Mouse (Mus musculus) neural tube, embryonic 11.5 days (tissue): ENCODE data around the gene Sars. TPM values are rescaled to one million over a fixed set of nuclear protein-coding genes. Genes with fewer than 3 reads are reported as not detected.

Source experiments
- ATAC-seq: fragments of 200-750 bp; cut with Nextera tagmentation; 2 replicates; pipeline ENCODE4 v1.8.0; 2017; ENCODE audit warnings: moderate number of reproducible peaks, mild to moderate bottlenecking, moderate TSS enrichment, moderate library complexity; ENCODE audit not compliant: insufficient read depth, low FRiP score, low TSS enrichment
- DNase-seq: peaks from one replicate; pipeline ENCODE4 v3.0.0-alpha.2; 2015; ENCODE audit warnings: low spot score
- H3K27ac ChIP-seq: fragments of 300-500 bp; sonication (generic); 2 replicates; pipeline ENCODE4 v1.5.1; 2014; ENCODE audit warnings: low read depth, mild to moderate bottlenecking, low read length
- H3K27me3 ChIP-seq: fragments of 300-500 bp; sonication (generic); 2 replicates; pipeline ENCODE4 v1.6.1; 2014; ENCODE audit warnings: mild to moderate bottlenecking, low read length, mixed read lengths; ENCODE audit not compliant: control insufficient read depth, insufficient read depth
- H3K36me3 ChIP-seq: fragments of 300-500 bp; sonication (generic); 2 replicates; pipeline ENCODE4 v1.6.1; 2014; ENCODE audit warnings: mild to moderate bottlenecking, low read length, moderate library complexity, mixed read lengths; ENCODE audit not compliant: control insufficient read depth, insufficient read depth
- H3K4me1 ChIP-seq: fragments of 300-500 bp; sonication (generic); 2 replicates; pipeline ENCODE4 v1.6.1; 2014; ENCODE audit warnings: low read length, mixed read lengths; ENCODE audit not compliant: control insufficient read depth, insufficient read depth
- H3K4me2 ChIP-seq: fragments of 300-500 bp; sonication (generic); 2 replicates; pipeline ENCODE4 v1.6.1; 2014; ENCODE audit warnings: low read depth, mild to moderate bottlenecking, moderate library complexity
- H3K4me3 ChIP-seq: fragments of 300-500 bp; sonication (generic); 2 replicates; pipeline ENCODE4 v1.5.1; 2014; ENCODE audit warnings: low read depth, low read length
- H3K9ac ChIP-seq: fragments of 300-500 bp; sonication (generic); 2 replicates; pipeline ENCODE4 v1.6.1; 2014; ENCODE audit warnings: mild to moderate bottlenecking, low read length
- H3K9me3 ChIP-seq: fragments of 300-500 bp; sonication (generic); 2 replicates; pipeline ENCODE4 v1.6.1; 2016; ENCODE audit warnings: low read length; ENCODE audit not compliant: control insufficient read depth
- WGBS: fragments of 180-500 bp; shearing (Covaris S2); extraction: QIAGEN DNeasy Blood & Tissue Kit; methylation state at CpG from one replicate; pipeline ENCODE4 v1.1.7; 2014; 5-methylcytosine and 5-hydroxymethylcytosine counted together
- polyA plus RNA-seq: library from polyadenylated mRNA; unstranded; fragments of >200 nt; fragmentation: Nextera tagmentation; extraction: Ambion mirVana; gene quantifications from 2 replicates; pipeline ENCODE4 v1.2.1, GENCODE M21; 2014

The Sars gene
- polyA plus RNA-seq = 214 and 216 TPM in 2 replicates

DNA sequence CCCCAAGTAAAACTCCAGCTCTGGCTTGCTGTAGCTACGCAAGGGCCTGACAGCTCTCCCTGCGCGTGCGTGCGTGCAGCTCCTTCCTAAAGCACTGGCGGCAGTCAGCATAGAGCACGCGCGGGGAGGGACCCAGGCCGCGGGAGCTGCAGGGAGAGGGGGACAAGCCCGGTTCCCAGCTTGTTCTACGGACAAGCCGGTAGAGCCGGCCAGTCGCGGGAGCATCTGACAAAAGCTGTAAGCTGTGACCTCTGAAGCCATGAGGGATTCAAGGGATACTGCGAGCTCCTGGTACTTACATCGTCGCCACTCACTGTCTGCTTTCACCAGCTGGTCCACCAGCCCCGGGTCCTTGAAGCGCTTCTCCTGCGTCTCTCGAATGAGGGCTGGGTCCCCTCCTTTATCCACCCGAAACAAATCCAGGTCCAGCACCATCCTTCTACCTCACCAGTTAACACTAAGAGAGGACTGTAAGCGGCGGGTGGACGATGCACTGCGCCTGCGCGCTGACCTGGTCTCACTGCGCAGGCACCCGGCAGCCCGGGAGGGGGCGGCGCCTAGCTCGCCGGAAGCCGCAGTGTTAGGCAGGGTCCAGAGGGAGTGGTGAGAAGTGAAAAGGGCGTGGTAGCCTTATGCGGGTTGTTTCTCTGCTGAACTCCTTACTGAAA, at the start of gene Sars:
Gene Sars (minus strand): TSS at position 512 of the 668 bp plus-strand sequence.
- no peaks in the 10 kb centered on the region; the same call in 1 of the 2 replicates for H3K36me3 ChIP-seq
- peak within 1 kb of the TSS; percentile 90 for H3K4me3 ChIP-seq
- WGBS = under 1% methylated on average over 41 of the region's 41 CpGs
- ATAC-seq (peak; percentile 96), DNase-seq (peak; percentile 97)
- no peaks in the 10 kb centered on the region for H3K27me3 ChIP-seq
- H3K4me1 ChIP-seq = peaks cover 8% of the 10 kb centered on the region
- H3K4me2 ChIP-seq = peak within 1 kb of the TSS; percentile 92
- H3K27ac ChIP-seq = peak within 1 kb of the TSS; percentile 78
- no peaks in the 10 kb centered on the region for H3K9me3 ChIP-seq
- peak within 1 kb of the TSS; percentile 83 for H3K9ac ChIP-seq

DNA sequence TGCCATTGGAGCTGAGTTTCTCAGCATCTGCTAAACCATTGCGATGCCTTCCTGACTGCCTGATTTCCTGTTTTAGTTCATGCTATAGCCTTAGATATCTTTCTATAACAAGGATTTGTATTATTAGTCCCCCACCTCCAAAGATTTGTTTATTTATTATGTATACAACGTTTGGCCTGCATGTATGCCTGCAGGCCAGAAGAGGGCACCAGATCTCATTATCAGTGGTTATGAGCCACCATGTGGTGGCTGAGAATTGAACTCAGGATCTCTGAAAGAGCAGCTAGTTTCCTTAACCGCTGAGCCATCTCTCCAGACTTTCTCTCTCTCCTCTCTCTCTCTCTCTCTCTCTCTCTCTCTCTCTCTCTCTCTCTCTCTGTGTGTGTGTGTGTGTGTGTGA, 45.0 kb upstream of the Sars start:
- 46% methylated on average over 3 of the region's 3 CpGs for WGBS
- Histone ChIP-seq H3K4me3 (no peak overlapping the region), H3K27ac (no peak overlapping the region), H3K27me3 (no peaks in the 10 kb centered on the region), H3K4me2 (no peak overlapping the region), H3K9me3 (no peaks in the 10 kb centered on the region), H3K9ac (no peak overlapping the region), H3K36me3 (no peaks in the 10 kb centered on the region), H3K4me1 (no peaks in the 10 kb centered on the region)
- DNase-seq (no peak), ATAC-seq (no peak)

DNA sequence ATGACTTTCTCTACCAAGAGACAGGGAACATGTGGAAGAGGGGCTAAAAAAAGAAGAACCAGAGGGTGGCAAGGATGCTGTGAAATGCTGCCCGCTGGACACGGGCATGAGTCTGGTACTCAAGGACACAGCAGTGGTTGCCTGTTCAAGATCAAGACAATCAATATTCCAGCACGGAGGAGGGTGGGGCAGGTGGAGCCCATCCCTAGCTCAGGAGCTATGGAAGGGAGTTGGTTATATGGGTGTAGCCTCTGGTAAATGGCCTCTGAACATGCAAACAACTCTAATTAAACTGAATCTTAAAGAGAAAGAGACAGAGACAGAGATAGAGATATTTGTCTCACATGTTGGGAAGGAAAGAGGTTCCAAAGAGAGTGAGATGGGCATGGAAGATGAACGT, 39.7 kb upstream of the Sars start:
- H3K4me2 ChIP-seq = no peak overlapping the region
- H3K4me1 ChIP-seq = no peaks in the 10 kb centered on the region
- ATAC-seq = no peak
- WGBS = 89% methylated on average over 4 of the region's 4 CpGs
- H3K9ac ChIP-seq = no peak overlapping the region
- no peaks in the 10 kb centered on the region for H3K36me3 ChIP-seq
- H3K27me3 ChIP-seq = no peaks in the 10 kb centered on the region
- no peak overlapping the region for H3K4me3 ChIP-seq
- no peak overlapping the region for H3K27ac ChIP-seq
- no peaks in the 10 kb centered on the region for H3K9me3 ChIP-seq
- no peak for DNase-seq

DNA sequence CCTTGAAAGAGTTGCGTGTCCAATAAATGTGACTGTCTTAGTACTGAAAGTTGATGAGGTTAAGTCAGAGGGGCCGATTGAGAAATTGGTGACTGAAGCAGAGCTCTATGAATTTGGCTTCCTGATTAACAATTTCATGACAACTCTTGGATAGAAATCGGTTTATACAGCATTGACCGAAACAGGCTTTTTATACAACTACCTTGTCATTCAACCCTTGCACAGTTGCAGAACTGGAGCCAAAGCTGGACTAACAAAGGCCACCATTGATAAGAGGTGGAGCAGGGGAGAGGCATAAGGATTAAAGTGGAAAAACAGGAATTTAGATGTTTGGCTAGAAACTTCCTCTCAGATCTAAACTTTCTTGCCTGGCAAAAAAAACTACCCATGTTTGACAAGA, 33.8 kb upstream of the Sars start:
- Histone ChIP-seq H3K4me3 (no peak overlapping the region), H3K27ac (no peak overlapping the region), H3K9ac (no peak overlapping the region), H3K4me2 (no peak overlapping the region), H3K36me3 (no peaks in the 10 kb centered on the region), H3K9me3 (no peaks in the 10 kb centered on the region), H3K4me1 (no peaks in the 10 kb centered on the region), H3K27me3 (no peaks in the 10 kb centered on the region)
- 89% methylated on average over 4 of the region's 4 CpGs for WGBS
- ATAC-seq (no peak), DNase-seq (no peak)

DNA sequence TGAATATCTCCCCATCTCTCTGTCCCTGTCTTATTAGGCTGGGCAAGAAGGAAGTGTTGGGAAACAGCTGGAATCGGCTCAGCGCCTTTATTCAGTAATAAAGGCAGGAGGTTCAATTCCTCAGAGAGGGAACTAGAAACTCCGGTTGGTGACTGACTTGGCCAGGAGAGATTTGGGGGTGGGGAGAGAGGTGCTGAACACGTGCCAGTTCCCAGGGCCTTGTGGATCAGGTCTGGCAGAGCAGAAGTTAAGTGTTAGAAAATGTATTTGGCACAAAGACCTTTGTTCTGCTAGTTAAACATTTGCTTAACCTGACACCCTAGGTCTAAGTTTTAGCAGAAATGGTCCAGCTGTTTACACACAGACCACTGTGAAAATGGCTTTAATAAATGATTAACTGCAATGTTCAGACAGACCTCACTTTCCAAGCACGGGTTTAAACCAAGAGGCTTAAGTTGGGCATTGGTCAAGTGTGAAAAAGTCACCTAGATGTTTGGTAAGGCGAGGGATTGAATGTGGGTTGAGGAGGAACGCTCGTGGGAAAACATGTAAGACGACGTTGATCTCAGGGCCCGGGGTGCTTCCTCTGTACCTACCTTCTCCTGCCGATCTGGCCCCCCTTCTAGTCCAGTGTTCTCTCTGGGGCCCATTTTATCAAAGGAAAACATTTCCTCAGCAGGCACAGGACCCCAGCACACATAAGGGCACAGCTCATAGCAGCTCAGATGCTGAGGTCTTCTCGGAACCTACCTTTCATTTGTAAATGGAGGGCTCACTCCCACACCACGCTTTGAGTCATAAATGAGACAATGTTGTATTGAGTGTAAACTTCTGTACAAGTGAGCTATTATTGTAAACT, 32.0 kb upstream of the Sars start:
- ATAC-seq = no peak
- no peak overlapping the region for H3K9ac ChIP-seq
- H3K9me3 ChIP-seq = no peaks in the 10 kb centered on the region
- no peak overlapping the region for H3K27ac ChIP-seq
- no peaks in the 10 kb centered on the region for H3K36me3 ChIP-seq
- H3K4me2 ChIP-seq = no peak overlapping the region
- 47% methylated on average over 14 of the region's 14 CpGs for WGBS
- H3K4me3 ChIP-seq = no peak overlapping the region
- no peaks in the 10 kb centered on the region for H3K4me1 ChIP-seq
- H3K27me3 ChIP-seq = no peaks in the 10 kb centered on the region
- DNase-seq = no peak

DNA sequence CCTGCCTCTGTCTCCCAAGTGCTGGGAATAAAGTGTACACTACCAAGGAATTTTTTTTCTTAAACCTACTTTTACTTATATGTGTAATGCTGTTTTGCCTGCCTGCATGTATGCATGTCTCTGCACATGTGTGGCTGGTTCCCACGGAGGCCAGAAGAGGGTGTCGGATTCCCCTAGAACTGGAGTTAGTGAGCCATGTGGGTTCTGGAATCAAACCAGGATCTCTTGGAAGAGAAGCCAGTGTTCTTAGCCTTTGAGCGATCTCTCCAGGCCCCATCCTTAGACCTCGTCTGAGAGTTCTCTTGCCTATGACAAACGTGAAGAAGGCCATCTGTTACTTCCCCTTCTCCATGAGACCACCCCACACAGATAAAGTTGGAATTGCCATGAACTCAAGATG, 30.5 kb upstream of the Sars start:
- H3K36me3 ChIP-seq = no peaks in the 10 kb centered on the region
- H3K4me2 ChIP-seq = no peak overlapping the region
- WGBS = 79% methylated on average over 5 of the region's 5 CpGs
- ATAC-seq (no peak), DNase-seq (no peak)
- H3K4me1 ChIP-seq = no peaks in the 10 kb centered on the region
- no peak overlapping the region for H3K4me3 ChIP-seq
- no peak overlapping the region for H3K27ac ChIP-seq
- no peaks in the 10 kb centered on the region for H3K9me3 ChIP-seq
- H3K9ac ChIP-seq = no peak overlapping the region
- H3K27me3 ChIP-seq = no peaks in the 10 kb centered on the region

DNA sequence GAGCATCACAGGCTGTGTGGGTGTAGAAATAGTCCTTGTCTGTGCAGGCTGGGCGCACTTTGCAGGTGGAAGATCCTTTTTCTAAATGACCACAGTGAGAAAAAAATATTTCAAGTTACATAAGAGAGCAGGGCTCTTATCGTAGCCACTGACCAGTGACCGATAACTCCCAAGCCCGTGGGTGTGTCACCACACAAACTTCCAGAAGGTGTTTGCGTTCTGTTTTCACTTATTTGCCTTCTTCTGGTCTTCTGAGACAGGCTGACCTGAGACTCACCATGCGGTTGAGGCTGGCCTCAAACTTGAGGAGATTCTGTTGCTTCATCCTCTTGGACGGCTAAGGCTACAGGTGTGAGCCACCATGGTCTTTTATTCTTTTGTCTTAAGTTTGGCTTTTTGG, 30.0 kb upstream of the Sars start:
- Histone ChIP-seq H3K27ac (no peak overlapping the region), H3K9ac (no peak overlapping the region), H3K9me3 (no peaks in the 10 kb centered on the region), H3K36me3 (no peaks in the 10 kb centered on the region), H3K4me2 (no peak overlapping the region), H3K4me1 (no peaks in the 10 kb centered on the region), H3K4me3 (no peak overlapping the region), H3K27me3 (no peaks in the 10 kb centered on the region)
- DNase-seq (no peak), ATAC-seq (no peak)
- 92% methylated on average over 7 of the region's 7 CpGs for WGBS

DNA sequence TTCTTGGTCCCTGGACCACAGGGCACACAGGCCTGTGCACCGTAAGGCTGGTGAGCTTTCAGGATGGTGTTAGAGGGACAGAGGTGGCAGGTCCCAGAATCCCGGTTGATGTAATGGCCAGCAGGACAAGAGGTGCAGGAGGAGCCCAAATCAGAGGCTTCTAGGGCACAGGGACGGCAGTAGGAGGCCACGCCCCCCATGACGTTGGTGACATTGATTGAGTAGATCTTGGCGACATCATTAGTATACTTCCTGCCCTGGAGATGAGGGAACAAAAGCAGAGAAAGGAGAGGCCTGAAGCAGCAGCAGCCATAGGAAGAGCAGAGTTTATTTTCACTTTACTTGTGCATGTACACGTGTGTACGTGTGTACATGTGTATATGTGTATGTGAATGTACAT, 22.8 kb upstream of the Sars start:
- ATAC-seq (no peak), DNase-seq (peak; percentile 49)
- Histone ChIP-seq H3K4me3 (no peak overlapping the region), H3K27me3 (no peaks in the 10 kb centered on the region), H3K36me3 (no peaks in the 10 kb centered on the region), H3K4me2 (no peak overlapping the region), H3K9ac (no peak overlapping the region), H3K9me3 (no peaks in the 10 kb centered on the region), H3K4me1 (no peaks in the 10 kb centered on the region; the same call in 1 of the 2 replicates), H3K27ac (no peak overlapping the region)
- 60% methylated on average over 8 of the region's 8 CpGs for WGBS

DNA sequence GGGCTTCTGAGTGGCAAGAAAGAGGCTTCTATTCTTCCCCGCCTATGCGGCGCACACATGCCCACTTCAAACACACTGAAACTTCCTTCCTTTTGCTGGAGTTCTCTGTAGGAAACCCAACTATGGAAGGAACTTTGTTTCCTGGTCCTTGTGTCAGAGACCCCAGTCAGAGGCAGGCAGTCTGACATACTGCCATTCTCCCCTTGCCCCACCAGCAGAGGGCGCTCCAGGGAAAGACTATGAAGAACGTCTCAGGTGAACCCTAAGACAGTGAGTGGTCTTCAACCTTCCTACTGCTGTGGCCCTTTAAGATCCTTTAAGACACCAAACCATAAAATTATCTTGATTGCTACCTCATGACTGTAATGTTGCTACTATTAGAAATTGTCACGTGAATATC, 21.4 kb upstream of the Sars start:
- no peaks in the 10 kb centered on the region for H3K27me3 ChIP-seq
- H3K4me2 ChIP-seq = no peak overlapping the region
- no peak overlapping the region for H3K27ac ChIP-seq
- WGBS = 89% methylated on average over 6 of the region's 6 CpGs
- H3K9me3 ChIP-seq = no peaks in the 10 kb centered on the region
- H3K36me3 ChIP-seq = no peaks in the 10 kb centered on the region
- no peak overlapping the region for H3K4me3 ChIP-seq
- H3K9ac ChIP-seq = no peak overlapping the region
- DNase-seq (no peak), ATAC-seq (no peak)
- H3K4me1 ChIP-seq = no peaks in the 10 kb centered on the region; the same call in 1 of the 2 replicates
